Mouse (Mus musculus): ENCODE results near the gene Zswim8. TPM values are rescaled to one million over a fixed set of nuclear protein-coding genes. Genes with fewer than 3 reads are reported as not detected.

Gene Zswim8
- total and polyA plus RNA-seq, 3 experiments: 16.5 to 35.5 TPM; not detected in 1

DNA sequence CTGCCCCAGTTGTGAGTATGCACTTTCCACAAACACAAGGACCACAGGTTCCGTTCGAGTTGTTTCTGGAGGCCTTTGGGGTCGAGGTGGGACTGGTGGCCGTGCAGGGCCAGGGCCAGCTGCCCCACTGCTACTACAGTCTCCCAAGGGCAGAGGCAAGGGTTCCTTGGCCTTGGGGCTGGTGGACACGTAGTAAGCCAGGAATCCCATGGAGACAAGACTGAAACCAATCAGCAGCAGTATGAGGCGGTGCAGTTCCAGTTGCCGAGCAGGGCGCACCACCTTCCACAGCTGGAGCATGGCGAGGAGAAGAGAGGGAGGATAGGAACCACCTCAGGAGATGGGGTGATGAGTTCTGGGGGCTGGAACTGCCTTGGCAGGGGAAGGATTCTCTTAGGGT is 22.5 kb downstream of the Zswim8 start:
- no peaks in the 10 kb centered on the region for H3K27me3 ChIP-seq (ENCODE audit: control insufficient read depth in 1 of 2, insufficient read depth in 2 of 2, low read length in 2 of 2)
- H3K36me3 ChIP-seq (ENCODE audit: control insufficient read depth in 1 of 2, insufficient read depth in 2 of 2, low read length in 2 of 2): peaks cover 59 to 62% of the 10 kb centered on the region in 2 experiments
- peak overlapping the region; percentile 34 to 67 for H3K4me3 ChIP-seq (ENCODE audit: control insufficient read depth in 1 of 2, insufficient read depth in 1 of 2, low read depth in 2 of 2, low read length in 2 of 2)
- H3K9ac ChIP-seq (ENCODE audit: control insufficient read depth, low read depth, low read length, poor library complexity, severe bottlenecking): peak overlapping the region; percentile 96
- no peak for DNase-seq (ENCODE audit: low read depth, low spot score)
- no peak for TF ChIP-seq KAT2A (conservative IDR thresholded peaks at IDR 0.05; ENCODE audit: low read depth, low read length)
- no peak for TF ChIP-seq CTCF (IDR thresholded peaks at IDR 0.05 in 2 of 3, conservative IDR thresholded peaks at IDR 0.05 in 1 of 3; ENCODE audit: control insufficient read depth in 1 of 3, insufficient read depth in 1 of 3, low read depth in 2 of 3, low read length in 3 of 3, poor library complexity in 1 of 3, severe bottlenecking in 1 of 3)
- no peak for TF ChIP-seq ZC3H11A (IDR thresholded peaks at IDR 0.05; ENCODE audit: low read depth, low read length)
- no peak for TF ChIP-seq ZKSCAN1 (IDR thresholded peaks at IDR 0.05; ENCODE audit: low read depth, low read length)
- TF ChIP-seq TCF12 (IDR thresholded peaks at IDR 0.05; ENCODE audit: low read depth, low read length): 0 out of 2 replicates have a peak, but pooled peaks have one; percentile 6
- 0 out of 2 replicates have a peak, but pooled peaks have one; percentile 4 for TF ChIP-seq RCOR1 (IDR thresholded peaks at IDR 0.05; ENCODE audit: low read depth, low read length)
- 0 out of 4 replicates have a peak, but pooled peaks of 1 of the 2 experiments have one; percentile 30 for TF ChIP-seq POLR2A (IDR thresholded peaks at IDR 0.05; ENCODE audit: control insufficient read depth in 1 of 2, insufficient read depth in 1 of 2, low read depth in 1 of 2, low read length in 2 of 2, poor library complexity in 1 of 2)
- TF ChIP-seq TAL1 (IDR thresholded peaks at IDR 0.05; ENCODE audit: low read length): no peak
- no peak for TF ChIP-seq GATA1 (IDR thresholded peaks at IDR 0.05; ENCODE audit: low read depth, low read length)
- peaks cover 43 to 48% of the 10 kb centered on the region in 2 experiments for H3K4me1 ChIP-seq (ENCODE audit: control insufficient read depth in 1 of 2, insufficient read depth in 2 of 2, low read length in 2 of 2)
- H3K79me2 ChIP-seq (ENCODE audit: control insufficient read depth, insufficient read depth, low read length, poor library complexity): peaks cover 45% of the 10 kb centered on the region
- H3K9me3 ChIP-seq (replicated peaks; ENCODE audit: insufficient read depth, low read length): no peaks in the 10 kb centered on the region
- H3K27ac ChIP-seq (ENCODE audit: control insufficient read depth, low read depth, low read length): peak overlapping the region; percentile 99

- peak overlapping the region; percentile 96 for H3K9ac ChIP-seq (ENCODE audit: control insufficient read depth, low read depth, low read length, poor library complexity, severe bottlenecking)
- H3K4me1 ChIP-seq (ENCODE audit: control insufficient read depth in 1 of 2, insufficient read depth in 2 of 2, low read length in 2 of 2): peaks cover 39 to 52% of the 10 kb centered on the region in 2 experiments
- H3K9me3 ChIP-seq (replicated peaks; ENCODE audit: insufficient read depth, low read length): no peaks in the 10 kb centered on the region
- H3K27ac ChIP-seq (ENCODE audit: control insufficient read depth, low read depth, low read length): peak overlapping the region; percentile 99
- peaks cover 50 to 62% of the 10 kb centered on the region in 2 experiments for H3K36me3 ChIP-seq (ENCODE audit: control insufficient read depth in 1 of 2, insufficient read depth in 2 of 2, low read length in 2 of 2)
- H3K27me3 ChIP-seq (ENCODE audit: control insufficient read depth in 1 of 2, insufficient read depth in 2 of 2, low read length in 2 of 2): no peaks in the 10 kb centered on the region
- peak; percentile 65 for DNase-seq (ENCODE audit: low read depth, low spot score)
- H3K79me2 ChIP-seq (ENCODE audit: control insufficient read depth, insufficient read depth, low read length, poor library complexity): peaks cover 45% of the 10 kb centered on the region
- H3K4me3 ChIP-seq (ENCODE audit: control insufficient read depth in 1 of 2, insufficient read depth in 1 of 2, low read depth in 2 of 2, low read length in 2 of 2): peak overlapping the region; percentile 78 to 90
- TF ChIP-seq GABPA (IDR thresholded peaks at IDR 0.05; ENCODE audit: low read depth, low read length): no peak
- TF ChIP-seq USF2 (IDR thresholded peaks at IDR 0.05; ENCODE audit: borderline replicate concordance in 1 of 2, insufficient read depth in 1 of 2, low read depth in 1 of 2, low read length in 2 of 2): 0 out of 4 replicates have a peak, but pooled peaks of 1 of the 2 experiments have one; percentile 39
- no peak for TF ChIP-seq POLR2AphosphoS5 (IDR thresholded peaks at IDR 0.05; ENCODE audit: borderline replicate concordance, low read depth, low read length)
- TF ChIP-seq HCFC1 (IDR thresholded peaks at IDR 0.05; ENCODE audit: low read depth, low read length): peak; percentile 44; the same call in 1 of the 2 replicates
- TF ChIP-seq ETS1 (IDR thresholded peaks at IDR 0.05; ENCODE audit: low read depth, low read length): peak; percentile 81
- peak; percentile 81 for TF ChIP-seq USF1 (IDR thresholded peaks at IDR 0.05; ENCODE audit: low read depth, low read length)
- 0 out of 2 replicates have a peak, but pooled peaks have one; percentile 49 for TF ChIP-seq MAZ (IDR thresholded peaks at IDR 0.05; ENCODE audit: low read depth, low read length)
- TF ChIP-seq POLR2AphosphoS2 (IDR thresholded peaks at IDR 0.05; ENCODE audit: low read length): peak; percentile 84
- TF ChIP-seq MYC (IDR thresholded peaks at IDR 0.05; ENCODE audit: low read depth, low read length): peak; percentile 51; the same call in 1 of the 2 replicates
- TF ChIP-seq ELF1 (IDR thresholded peaks at IDR 0.05; ENCODE audit: low read depth, low read length): no peak
- TF ChIP-seq CTCF (IDR thresholded peaks at IDR 0.05 in 2 of 3, conservative IDR thresholded peaks at IDR 0.05 in 1 of 3; ENCODE audit: control insufficient read depth in 1 of 3, insufficient read depth in 1 of 3, low read depth in 2 of 3, low read length in 3 of 3, poor library complexity in 1 of 3, severe bottlenecking in 1 of 3): no peak
- TF ChIP-seq ZMIZ1 (IDR thresholded peaks at IDR 0.05; ENCODE audit: low read depth, low read length): no peak; the same call in 1 of the 2 replicates
- no peak for TF ChIP-seq JUND (IDR thresholded peaks at IDR 0.05; ENCODE audit: low read depth, low read length)
- peak; percentile 92 for TF ChIP-seq BHLHE40 (IDR thresholded peaks at IDR 0.05; ENCODE audit: borderline replicate concordance, low read depth, low read length)
- no peak for TF ChIP-seq E2F4 (IDR thresholded peaks at IDR 0.05; ENCODE audit: borderline replicate concordance, low read depth, low read length)
- TF ChIP-seq RAD21 (IDR thresholded peaks at IDR 0.05; ENCODE audit: low read depth, low read length): no peak
- peak; percentile 70; the same call in 1 of the 2 replicates for TF ChIP-seq MAX (IDR thresholded peaks at IDR 0.05; ENCODE audit: low read length)
- peak; percentile 38; the same call in 1 of the 2 replicates for TF ChIP-seq CHD2 (IDR thresholded peaks at IDR 0.05; ENCODE audit: low read length)
- peak; percentile 61; the same call in 1 of the 2 replicates for TF ChIP-seq MEF2A (IDR thresholded peaks at IDR 0.05; ENCODE audit: extremely low read depth, insufficient replicate concordance, low read depth, low read length, poor library complexity, severe bottlenecking)
- TF ChIP-seq RCOR1 (IDR thresholded peaks at IDR 0.05; ENCODE audit: low read depth, low read length): peak; percentile 70
- TF ChIP-seq TBP (IDR thresholded peaks at IDR 0.05; ENCODE audit: low read depth, low read length): peak; percentile 49; the same call in 1 of the 2 replicates
- TF ChIP-seq ZC3H11A (IDR thresholded peaks at IDR 0.05; ENCODE audit: low read depth, low read length): no peak
- no peak for TF ChIP-seq ZKSCAN1 (IDR thresholded peaks at IDR 0.05; ENCODE audit: low read depth, low read length)
Observed at GRCm38 (mm10) chr14:20730853-20731602, 23.7 kb downstream of the Zswim8 start.

All from MEL (cell line).